Mouse (Mus musculus) frontal cortex, postnatal 36 days (tissue): Measurements from ENCODE around the gene Adam12.
A peak's percentile ranks its signal among the peaks of the same experiment; 100 is the strongest.

ENCODE experiments used
- DNase-seq, 2 experiments: peaks; one replicate each; pipeline ENCODE4 v3.0.0; 2022; ENCODE audit warnings: low spot score in 2 of 2

The Adam12 gene

DNA sequence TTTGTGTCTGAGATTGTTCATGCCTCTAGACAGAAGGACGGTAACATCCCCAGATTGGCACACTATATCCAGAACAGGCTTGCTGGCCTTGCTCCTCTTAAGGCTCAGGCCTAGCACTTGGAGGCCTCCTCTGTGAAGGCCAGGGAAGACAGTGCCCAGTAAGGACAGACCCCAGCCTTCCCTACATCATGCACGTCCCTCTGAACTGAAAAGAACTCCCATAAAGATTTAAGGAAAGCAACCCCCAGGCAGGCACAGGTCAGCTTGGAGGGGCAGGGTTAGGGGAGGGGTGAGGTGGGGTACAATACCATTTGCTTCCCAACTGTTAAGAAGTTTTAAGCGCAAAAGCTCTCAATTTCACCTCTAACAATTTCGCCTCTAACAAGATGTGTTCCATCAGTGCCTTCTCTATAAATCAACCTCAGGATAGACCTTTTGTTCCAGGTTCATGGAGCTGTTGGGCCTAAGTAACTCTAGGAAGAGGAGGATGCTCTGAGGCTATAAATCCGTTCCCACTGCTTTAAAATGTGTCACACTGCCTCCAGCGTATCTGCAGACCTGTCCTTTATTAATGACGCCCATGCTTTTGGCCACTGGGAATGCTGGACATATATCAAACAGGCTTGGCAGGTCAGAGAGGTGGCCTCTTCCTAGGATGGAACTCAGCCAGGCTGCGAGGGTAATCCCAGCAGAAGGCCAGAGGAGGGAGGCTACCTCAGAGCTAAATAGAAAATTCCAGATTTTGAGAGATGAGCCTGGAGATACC is 150.5 kb downstream of the Adam12 start:
- DNase-seq = no peak

DNA sequence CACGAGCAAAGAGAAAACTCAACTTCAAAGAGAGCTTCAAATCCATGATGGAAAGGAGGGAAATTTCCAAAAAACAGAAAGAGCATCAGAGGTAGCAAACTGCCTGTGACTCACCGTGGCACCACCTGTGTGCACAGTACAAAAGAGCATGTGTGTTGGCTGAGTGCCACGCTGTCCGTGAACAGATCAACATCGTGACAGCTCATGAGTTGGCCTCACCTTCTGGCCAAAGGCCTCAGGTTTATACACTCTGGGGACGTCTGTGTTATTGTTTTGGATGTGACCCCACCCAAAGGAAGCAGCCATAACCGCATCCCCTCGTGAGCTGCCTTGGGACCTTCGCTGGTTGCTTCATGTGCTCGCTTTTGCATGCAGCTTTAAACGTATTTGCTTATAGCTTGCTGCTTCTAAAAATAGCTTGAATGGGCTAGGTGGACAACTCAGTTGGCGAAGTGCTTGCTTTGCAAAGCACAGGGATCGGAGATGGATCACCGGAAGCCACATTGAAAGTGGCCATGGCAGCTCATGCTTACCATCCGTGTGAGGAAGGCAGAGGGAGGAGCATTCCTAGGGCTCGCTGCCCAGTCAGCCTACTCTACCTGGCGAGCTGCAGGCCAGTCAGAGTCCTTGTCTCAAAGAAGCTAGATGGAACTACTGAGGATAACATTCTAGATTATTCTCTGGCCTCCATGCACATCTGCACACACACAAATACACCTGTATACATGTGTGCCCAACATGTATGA is 151.8 kb downstream of the Adam12 start:
- DNase-seq = no peak

GRCm38 (mm10) chr7:134077684-134078083 is 154.3 kb downstream of the Adam12 start:
- DNase-seq = peak; percentile 17 to 22

DNA sequence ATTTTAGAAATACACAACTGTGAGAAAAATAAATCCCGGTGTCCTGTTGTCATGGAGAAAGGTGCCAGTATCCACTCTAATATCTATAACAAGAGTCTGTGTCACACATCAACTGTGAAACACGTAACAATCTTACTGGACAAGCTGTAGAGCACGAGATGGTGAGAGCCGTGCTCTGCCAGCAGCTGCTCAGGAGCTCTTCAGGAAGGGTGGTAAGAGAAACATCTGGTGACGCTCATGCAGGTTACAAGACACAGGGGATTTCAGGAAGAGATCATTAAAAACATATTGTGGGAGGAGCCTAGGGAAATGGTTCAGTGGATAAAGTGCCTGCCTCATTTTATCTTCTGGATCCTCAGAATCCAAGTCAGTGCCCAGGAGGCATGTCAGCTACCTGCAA is 158.9 kb downstream of the Adam12 start:
- DNase-seq = no peak

- DNase-seq = no peak
Measured at GRCm38 (mm10) chr7:134071153-134071885, 160.6 kb downstream of the Adam12 start.

DNA sequence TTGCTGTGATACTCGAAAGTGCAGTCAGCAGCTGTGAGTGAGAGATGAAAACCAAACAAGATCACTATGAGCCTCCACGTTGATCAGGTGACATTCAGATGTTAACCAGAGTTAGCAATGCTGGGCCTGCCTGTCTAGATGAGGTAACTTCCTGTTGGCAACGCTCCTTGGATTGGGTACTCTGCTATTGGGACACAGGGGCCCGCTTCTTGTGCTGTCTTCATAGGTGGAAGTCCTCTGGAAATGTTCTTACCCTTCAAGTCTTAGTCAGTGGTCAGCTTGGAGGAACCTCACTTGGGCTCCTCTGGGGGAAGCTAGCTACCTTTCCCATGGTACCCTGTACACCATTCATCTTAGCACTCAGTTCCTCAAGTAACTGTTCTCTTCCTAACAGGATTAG is 169.3 kb downstream of the Adam12 start:
- no peak for DNase-seq

- DNase-seq = no peak
Measured at GRCm38 (mm10) chr7:134052486-134052885, 179.5 kb downstream of the Adam12 start.

GRCm38 (mm10) chr7:134050371-134050770 is 181.6 kb downstream of the Adam12 start:
- DNase-seq = no peak

DNA sequence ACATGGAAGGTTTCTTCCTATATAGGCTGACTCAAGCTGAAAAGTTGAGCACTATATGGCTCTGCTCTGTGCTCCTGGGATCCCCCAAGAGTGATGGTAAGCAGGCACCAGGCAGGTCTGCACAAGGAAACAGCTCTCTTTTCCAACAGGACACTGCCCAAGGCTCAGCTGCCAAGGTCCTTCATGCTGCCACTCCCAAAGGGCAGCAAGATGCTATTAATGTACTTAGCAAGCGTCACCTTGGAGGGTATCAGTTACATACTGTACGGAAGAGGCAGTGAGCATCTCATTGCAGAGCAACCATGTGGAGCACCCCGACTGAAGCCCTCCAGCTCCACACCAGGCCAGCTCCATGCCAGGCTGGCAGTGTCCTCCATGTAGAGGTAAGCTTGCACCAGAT is 185.6 kb downstream of the Adam12 start:
- DNase-seq = no peak

- DNase-seq = no peak
Measured at GRCm38 (mm10) chr7:134043576-134043975, 188.4 kb downstream of the Adam12 start.

GRCm38 (mm10) chr7:134042614-134043013 is 189.3 kb downstream of the Adam12 start:
- DNase-seq = no peak

GRCm38 (mm10) chr7:134033939-134034338 is 198.0 kb downstream of the Adam12 start:
- no peak for DNase-seq

DNA sequence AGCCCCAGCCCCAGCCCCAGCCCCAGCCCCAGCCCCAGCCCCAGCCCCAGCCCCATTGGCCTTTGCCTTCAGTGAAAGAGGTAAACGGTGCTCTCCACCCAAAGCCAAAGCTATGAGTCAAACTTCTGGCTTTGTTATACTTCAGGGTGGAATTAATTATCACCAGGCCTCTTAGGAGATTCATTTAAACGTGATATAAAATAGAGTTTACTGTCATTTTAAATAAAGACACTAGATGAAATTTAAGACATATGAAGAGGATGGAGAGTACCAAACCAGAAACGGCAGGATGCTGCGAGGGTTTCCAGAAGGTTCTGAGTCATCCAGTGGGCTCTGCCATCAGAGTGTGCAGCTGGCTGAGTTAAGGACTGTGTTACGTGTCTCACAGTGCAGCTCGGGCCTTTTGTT is 199.0 kb downstream of the Adam12 start:
- DNase-seq = no peak

GRCm38 (mm10) chr7:134031787-134032186 is 200.2 kb downstream of the Adam12 start:
- no peak for DNase-seq

DNA sequence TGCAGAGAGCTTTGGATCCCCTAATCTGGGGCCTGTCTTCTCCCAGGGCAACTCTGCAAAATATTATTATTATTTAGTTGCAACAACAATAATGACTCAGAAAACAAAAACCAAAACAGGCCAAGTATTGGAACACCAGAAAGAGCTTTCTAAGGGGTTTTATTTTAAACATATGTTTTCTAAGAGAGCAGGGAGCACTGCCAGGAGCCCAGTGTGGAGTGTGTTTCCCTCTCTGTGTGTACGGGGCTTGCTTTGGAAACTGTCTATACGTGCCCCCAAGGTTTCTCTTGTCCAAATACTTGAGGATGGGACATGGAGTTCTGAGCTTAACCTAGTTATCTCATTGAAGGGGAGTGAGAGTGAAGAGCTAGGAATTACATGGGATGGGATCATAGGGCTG is 200.7 kb downstream of the Adam12 start:
- DNase-seq = no peak

GRCm38 (mm10) chr7:134028281-134028830 is 203.6 kb downstream of the Adam12 start:
- no peak for DNase-seq

GRCm38 (mm10) chr7:134027020-134027415 is 204.9 kb downstream of the Adam12 start:
- DNase-seq = no peak

DNA sequence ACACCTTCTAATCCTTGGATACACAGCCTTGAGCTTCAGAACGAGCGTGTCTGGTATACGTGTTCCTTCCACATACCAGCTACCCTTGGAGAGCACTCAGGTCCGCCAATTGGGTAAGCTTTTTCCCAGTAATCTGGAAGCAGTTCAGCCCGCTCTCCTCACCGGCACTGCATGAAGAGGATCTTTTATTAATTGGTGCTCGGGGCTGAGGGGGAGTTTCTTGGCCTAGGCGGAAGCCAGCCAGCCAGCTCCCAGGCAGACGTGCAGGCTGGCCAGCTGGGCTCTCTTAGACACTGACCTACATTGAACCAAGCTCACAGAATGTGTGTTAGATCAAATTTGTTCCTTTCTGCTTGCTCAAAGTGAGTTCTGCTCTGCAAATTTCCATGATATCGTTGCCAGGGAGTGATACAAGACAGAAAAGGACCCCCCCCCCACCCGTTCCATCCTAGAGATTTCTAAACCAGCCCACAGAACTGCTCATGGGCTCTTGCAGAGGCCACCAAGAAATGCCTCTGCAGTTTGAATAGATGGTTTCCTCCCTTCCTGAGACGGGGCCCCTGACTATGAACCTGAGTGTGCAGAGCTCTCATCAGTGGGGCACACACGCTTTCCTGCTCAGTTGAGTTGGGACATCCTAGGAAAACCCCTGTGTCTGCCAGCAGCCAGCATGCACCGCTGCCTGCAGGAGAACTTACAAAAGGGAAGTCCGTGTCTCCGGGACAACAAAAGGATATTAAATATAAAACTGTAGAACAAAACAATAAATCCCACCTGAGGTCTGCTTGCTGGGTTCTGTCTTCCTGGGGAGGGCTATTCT is 205.5 kb downstream of the Adam12 start:
- peak; percentile 32 to 57 for DNase-seq

GRCm38 (mm10) chr7:134022157-134022885 is 209.6 kb downstream of the Adam12 start:
- no peak for DNase-seq

- no peak for DNase-seq
Measured at GRCm38 (mm10) chr7:134015226-134015625, 216.7 kb downstream of the Adam12 start.

GRCm38 (mm10) chr7:134014733-134015132 is 217.2 kb downstream of the Adam12 start:
- no peak for DNase-seq
